Mouse (Mus musculus): ENCODE data around the gene Gzmk.
"Not testable (repeated sequence)": the region's sequence is repeated elsewhere in the genome, so short reads cannot be mapped to it uniquely, and the experiment has no call there.

The Gzmk gene

DNA sequence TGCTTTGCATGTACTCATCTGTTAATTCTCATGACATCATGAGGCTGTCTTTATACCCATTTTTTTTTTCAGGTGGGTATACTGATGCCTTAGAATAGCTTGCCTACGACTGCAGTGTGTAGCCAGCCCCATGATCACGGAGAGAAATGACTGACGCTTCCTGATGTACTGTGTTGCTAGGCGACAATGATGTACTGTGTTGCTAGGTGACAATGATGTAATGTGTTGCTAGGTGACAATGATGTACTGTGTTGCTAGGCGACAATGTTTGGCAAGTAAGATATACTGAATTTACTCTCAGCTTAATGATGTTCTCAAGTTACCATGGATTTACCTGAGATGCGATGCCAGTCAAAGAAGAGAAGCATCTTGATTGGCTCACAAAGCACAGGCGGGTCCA, at the start of gene Gzmk:
TSS of gene Gzmk (minus strand) at position 98 of the 400 bp plus-strand sequence.
- no peak for DNase-seq

DNA sequence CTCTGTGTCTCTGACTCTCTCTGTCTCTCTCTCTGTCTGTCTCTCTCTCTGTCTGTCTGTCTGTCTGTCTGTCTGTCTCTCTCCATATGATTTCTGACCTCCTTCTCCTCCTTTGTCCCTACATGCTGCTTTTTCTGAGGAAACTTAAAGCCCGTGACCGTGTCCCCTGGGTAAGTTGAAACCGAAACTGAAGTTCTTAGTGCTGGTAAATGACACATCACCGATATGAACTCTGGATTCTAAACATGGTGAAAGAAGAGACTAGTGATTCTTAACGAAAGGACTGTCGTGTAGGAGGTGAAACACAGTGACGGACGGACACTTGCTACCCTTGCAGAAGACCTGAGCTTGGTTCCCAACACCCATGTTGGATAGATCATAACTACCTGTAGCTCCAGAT, 45.5 kb upstream of the Gzmk start:
- no peak for DNase-seq

DNA sequence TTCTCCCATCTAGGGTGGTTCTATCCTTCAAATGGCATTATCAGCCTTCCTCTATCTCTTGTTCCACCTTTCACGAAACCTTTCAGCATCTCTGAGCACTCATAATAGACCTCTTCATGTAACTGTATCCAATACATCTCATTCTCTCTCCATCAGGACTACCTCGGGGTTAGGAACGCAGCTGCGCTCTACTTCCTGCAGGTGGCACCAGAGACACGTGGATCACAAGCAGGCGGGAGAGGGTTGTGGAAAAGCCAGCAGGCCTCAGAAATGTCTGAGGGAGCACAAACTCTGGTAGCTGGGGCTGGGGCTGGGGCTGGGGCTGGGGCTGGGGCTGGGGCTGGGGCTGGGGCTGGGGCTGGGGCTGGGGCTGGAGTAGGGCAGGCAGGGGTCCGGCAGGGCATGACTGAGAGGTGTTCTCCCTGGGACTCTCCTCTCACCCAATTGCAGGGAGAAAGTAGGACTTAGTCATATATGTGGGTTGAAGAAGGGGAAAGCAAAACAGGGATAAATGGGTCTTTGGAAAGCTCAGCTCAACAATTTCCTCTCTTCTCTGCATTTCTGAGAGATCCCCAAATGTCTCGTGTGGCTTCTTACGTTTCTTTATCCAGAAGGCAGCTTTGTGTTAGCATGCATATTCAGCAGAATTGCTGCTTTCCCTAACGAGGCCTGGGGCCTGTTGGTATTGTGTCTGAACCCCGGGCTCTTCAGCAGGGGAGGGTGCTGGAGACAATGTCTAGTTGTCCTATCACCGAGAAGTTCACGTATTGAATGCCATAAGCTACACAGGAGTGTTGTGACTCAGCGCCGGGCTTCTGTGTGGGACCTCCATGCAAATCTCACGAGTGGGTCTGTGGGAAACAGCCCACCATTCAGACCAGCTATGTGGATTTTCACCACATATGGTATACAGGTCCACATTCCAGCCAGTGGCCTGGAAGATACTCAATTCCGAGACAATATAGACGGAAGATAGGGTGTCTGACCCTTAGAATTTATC, 44.4 kb upstream of the Gzmk start:
- DNase-seq: peak; percentile 76

DNA sequence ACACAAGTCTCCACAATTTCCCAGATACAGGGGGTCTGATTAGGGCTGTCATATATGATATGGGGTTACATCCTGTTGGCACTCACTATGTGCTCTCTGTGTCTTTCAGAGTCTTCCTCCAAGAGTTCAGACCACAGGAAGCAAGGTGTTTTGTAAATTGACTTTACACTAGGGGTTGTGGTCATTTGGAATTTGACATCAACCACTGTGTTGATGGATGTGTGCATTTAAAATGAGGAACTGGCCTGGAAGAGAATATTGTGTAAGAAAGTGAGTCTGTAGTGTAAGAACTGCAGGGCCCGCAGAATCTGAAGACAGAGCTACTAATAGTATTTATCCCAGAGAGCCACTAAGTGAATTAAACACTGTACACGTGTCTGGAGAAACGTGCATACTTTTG, 41.5 kb upstream of the Gzmk start:
- DNase-seq: no peak

DNA sequence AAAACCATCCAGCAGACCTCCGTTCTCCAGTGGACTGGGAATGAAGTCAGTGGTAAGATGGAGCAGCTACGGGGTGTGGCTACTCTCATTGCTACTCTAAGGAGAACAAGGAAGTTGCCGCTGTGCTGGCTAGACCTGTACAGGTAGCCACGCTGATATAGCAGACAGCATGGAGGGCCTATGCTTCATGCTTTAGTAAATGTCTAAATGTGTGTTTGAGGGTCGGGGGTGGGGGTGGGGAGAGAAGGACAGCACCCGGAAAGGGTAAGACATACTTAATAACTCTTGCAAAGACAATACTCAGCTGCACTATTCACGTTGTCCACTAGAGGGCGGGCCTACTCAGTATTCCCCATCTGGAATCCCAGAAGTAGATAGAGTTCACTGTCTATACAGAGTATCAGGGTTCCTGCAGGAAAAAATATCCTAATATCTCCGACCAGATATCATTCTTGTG, 40.8 kb upstream of the Gzmk start:
- peak; percentile 65 for DNase-seq

DNA sequence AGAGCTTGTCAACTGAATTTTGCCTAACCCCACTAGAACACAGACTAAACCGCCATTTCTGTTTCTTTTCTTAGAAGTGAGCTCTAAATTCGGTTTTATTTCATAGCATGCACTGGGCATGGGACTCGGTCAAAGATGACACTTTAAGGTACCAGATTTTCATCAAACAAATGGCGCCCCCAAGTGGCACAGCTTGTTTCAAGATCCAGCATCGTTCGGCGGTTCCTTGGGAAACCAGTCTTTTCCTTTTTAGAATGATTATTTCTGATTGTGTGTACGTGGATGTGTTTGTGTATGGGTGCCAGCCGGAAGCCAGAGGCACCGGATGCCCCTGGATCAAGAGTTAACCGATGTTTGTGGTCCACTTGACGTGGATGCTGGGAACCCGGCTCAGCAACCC, 39.5 kb upstream of the Gzmk start:
- DNase-seq: no peak

DNA sequence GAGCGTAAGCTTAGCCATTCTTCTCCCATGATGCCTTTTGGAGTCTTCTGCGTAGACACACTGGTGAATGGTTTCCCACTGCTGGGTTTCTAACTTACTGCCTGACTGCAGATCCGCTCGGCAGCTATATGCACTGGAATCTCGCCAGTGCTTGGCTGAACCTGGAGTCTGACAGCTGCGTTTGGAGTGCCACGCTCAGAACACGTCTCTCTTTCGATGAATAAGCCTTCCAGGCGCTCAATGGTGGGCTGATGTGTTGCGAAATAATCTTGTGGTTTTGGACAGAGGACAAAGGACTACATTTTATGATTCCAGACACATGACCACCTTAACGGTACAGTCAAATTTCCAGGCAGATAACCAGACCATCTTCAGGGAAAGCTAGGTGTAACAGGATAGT, 37.1 kb upstream of the Gzmk start:
- no peak for DNase-seq

DNA sequence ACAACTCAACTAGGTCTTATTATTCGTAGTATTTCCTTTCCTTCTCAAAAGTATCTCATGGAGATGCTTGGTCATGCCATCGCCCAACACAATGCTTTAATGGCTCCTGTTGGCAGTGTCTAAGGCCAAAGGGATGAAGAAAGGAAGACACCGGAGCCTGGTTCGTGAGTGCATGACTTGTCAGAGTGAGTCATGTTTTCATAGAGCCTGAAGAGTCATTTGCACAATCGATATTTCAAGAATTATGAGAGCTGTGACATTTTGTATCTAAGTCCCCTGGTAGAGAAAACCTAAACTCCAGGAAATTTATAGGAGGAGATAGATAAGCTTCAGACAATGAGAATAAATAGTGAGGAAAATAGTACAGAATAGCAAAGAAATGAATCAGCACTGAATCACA, 33.5 kb upstream of the Gzmk start:
- DNase-seq: no peak

DNA sequence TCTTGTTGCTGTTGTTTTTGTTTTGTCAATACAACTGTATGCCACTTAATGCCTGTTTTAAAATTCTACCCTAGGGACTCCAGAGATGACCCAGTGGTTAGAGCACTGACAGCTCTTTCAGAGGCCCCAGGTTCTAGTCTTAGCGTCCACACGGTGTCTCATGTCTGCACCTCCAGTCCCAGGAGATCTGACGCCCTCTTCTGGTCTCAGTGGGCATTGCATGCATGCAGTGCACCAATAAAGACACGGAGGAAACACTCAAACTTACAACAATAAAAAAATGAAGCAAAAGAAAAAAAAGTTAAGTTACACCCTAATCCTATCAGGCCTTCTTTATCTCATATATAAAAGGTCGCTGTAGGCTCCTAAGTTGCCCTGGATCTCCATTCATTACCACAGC, 31.5 kb upstream of the Gzmk start:
- DNase-seq: no peak

DNA sequence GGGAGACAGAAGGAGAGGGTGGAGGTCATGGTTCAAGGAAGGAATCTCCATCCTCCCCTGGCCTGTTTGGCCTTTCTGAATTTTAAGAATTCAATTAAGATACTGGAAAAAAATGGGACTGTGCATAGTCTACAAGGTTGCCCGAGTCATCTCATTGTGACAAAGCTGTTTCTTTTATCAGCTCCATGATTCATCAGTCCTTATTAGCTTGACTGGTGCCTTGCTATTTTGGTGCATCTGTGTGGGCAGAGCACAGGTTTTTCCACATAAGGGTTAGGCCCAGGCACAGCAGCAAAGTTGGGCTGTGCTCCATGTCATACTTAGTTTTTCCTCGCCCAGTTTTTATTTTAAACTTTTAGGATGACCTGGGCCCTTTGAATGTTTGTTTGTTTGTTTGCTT, 31.1 kb upstream of the Gzmk start:
- no peak for DNase-seq

DNA sequence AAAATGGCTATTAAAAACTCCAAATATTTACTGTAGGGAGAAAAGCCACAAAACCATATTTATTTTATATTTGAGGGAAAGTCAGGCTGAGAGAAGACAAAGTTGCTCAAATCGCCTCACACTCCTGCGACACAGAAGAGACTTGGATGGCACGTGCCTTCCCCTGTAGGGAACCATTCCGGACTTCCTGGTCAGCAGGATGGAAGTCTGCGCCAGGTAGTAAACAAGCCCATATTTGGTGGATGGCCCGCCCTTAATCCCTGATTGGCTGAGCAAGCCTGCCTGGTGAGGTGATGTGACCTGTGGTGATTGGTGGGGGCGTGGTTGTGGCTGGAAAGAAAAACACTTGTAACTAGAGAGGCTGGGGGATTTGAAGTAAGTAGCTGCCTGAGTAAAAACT, 26.9 kb upstream of the Gzmk start:
- not testable (repeated sequence) for DNase-seq

DNA sequence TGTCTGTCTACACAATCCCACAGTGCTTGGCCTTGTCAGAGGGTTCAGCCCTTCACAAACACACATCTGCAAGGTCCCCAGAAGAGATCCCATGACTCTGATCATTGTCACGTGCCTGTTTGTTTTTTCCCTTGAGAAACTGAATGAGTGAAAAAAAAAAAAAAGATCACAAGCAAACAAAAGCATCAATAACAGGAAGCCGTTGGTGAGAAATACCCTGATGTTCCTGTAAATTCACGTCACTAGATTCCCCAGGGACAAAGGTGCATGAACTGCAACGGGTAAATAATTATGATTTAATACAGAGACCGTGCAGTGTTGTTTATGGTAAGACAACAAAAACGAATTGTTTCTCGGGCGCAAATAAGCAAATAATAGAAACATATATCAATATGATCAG, 19.3 kb upstream of the Gzmk start:
- DNase-seq: no peak

DNA sequence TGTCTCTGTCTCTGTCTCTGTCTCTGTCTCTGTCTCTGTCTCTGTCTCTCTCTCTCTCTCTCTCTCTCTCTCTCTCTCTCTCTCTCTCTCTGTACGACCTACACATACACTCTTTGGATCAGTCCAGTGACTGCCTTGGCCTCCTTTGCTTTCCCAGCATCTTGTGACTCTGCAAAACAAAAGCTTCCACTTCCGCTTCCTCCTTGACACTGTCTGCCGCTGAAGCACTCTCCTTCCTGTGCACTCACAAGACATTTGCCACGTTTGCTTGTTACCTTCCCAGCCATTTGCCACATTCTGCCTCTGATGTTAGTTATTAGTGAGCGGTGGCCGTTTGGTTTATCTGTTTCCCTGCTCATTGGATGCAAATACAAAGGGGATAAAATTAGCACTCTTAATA, 16.4 kb upstream of the Gzmk start:
- no peak for DNase-seq

DNA sequence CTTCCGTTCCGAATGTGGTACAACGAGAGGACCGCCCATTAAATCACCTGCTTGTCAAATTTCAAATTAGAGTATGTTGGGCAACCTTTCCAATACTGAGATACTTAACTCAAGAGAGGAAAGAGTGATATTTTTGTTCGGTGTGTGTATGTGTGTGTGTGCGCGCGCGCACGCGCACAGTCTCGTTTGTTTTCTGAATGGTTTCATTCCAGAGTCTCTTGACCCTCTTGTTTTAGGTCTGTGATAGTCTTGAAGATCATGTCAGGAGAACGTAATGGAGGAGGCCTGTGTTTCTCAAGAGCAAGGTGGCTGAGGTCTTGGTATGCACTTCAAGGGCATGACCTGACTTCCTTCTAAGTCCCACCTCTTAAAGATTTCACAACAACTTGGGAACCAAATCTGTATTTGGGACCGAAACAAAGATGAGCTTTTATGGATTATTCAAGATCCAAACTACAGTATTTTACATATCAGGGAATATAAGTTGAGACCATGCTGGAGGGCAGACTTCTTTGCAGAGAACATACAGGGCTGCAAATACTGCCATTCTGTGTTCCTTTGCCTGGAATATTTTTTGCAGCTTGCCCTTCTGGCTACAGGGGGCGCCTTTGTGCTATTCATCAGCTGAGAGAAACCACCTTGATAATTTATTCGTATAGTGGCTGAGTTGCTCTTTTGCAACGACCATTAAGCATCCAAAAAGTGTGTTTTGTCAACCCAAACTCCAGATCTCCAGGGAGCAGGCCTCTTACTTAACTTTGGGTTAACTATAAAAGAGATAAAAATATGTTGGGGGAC, 2.2 kb upstream of the Gzmk start:
- no peak for DNase-seq

DNA sequence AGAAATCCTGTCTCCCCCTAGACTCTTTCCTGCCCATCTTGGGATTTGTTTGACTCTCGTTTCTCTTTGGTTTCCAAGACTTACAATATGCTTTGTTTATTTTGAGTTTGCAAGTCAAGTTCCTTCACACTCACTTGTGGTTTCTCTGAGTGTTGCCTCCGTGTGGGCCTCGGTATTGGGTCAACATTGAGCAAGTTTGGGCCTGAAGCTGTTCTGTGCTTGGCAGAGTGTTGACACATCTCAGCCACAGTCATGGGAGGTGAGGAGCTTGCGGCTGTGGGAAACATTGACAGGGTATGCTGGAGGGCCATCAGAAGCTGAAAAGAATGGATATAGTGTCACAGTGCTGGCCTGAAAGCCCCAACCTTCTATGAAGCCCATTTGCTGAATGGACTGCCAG, 1.4 kb upstream of the Gzmk start:
- no peak for DNase-seq

DNA sequence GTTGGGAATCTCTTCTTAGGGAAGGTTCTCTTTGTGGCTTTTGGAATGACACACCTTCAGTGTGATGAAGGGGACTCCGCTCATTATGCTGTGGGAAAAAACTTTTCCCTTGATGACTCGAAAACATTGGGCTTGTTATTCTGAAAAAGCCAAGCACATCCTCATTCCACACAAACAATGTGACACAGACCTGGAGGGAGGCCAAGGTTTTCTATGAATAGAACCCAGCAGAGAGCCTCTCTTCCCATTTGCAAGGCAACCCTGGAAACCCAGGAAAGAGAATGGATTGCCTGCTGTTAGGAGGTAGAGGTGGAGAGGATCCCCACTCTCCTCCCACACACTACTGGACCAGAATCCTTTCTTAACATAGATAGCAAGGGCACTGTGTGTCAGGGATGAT, 1.6 kb downstream of the Gzmk start:
- no peak for DNase-seq

DNA sequence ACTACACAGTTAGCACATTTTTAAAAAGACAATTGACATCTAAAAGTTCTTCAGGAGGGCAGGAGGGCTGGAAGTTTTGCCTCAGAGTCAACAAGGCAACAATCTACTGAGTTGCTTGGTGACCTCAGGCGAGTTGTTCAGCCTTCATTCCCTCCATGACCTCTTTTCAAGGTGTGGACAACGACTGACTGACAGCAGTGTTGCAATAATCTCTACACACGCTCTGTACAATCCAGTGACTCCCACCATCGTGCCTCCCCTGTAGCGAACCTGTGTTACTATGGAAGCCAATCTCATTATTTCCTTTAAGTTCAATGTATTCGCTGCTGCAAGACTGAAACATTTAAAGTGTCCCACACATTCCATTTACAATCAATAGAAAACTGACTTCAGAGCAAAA, 3.9 kb downstream of the Gzmk start:
- DNase-seq: no peak

DNA sequence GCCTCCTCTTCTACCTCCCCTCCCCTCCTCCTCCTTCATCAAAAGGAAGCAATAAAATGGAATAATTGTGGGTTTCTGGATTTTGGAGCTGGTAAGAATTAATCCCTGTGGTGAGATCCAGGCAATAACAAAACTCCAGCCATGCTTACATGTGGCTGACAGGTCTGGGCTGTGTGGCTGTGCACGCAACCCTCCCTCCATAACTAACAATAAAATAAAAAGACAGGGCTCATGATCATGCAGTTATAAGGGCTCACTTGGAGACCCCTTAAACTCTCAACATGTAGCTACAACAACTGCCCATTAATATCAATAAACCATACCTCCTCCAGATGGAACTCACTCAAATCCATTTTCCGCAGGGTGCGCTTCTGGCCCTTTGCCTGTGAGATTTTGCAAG, 11.8 kb downstream of the Gzmk start:
- no peak for DNase-seq

DNA sequence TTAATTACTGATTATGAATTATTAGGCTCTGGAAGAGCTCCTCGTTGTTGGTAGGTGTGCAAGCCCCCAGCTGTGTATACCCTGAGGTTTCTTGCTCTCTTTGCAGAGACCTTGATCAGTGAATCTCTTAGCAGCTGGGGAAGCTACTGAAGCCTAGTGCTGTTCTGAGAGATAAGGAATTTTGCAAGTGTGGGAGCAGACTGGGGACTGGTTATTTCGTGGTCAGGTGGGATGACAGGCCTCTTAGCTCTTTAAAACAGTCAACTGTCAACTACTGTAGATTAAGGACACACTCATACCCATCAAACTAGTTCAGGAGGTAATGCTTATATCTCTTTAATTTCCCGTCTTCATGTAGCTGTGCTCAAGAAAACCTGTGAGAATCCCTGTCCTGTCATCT, 13.3 kb downstream of the Gzmk start:
- DNase-seq: no peak

DNA sequence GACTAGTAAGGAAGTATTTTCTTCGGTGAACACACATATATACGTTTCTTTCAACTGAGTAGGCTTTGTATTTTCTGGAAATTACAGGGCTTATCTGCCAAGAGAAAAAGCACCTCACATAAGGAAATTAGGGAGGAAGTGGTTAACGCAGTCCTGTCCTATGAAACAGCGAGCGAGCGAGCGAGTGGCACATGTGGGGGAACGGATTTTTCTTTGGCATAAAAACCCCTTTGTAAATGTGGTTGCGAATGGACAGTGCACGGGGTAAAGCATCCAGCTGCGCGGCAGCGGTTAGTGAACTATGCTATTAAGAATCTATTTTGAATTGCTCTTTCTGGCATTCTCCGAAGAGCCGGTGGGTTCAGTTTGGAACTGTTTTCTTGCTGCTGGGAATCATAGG, 14.4 kb downstream of the Gzmk start:
- no peak for DNase-seq

DNA sequence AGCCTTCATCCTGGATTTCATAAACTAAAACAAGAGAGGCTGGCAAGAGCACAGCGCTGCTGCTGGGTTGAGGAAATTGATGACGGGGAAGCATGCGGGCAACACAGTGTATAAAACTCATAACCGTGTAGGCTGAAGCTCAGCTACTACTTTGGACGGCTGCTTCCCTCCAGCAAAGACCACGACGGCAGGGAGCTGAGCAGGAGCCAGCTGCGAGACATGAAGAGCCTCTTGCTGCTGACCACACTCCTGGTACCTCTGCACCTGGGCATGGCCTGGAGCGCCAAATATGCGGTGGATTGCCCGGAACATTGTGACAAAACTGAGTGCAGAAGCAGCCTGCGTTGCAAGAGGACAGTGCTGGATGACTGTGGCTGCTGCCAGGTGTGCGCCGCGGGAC, 16.1 kb downstream of the Gzmk start, which contains the start of gene Esm1:
TSS of gene Esm1 (plus strand) at position 36 of the 400 bp plus-strand sequence.
- DNase-seq: no peak

DNA sequence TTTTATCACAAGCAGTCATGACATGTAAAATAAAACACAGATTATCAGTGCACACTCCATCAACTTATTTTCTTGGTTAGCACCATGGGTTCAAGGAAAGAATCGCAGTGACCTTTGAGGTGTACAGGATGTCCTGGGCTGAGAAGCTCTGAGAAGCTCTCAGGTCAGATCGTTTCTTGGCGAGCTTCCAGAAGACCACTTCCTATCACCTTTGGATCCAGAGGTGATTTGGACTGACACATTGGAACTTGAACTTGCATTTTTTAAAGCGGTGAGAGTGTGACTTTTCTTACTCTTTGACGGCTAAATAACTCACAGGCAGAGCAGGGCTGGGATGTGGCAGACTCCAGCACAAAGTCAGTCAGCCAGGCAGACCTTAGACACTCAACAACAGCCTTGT, 20.4 kb downstream of the Gzmk start:
- no peak for DNase-seq

DNA sequence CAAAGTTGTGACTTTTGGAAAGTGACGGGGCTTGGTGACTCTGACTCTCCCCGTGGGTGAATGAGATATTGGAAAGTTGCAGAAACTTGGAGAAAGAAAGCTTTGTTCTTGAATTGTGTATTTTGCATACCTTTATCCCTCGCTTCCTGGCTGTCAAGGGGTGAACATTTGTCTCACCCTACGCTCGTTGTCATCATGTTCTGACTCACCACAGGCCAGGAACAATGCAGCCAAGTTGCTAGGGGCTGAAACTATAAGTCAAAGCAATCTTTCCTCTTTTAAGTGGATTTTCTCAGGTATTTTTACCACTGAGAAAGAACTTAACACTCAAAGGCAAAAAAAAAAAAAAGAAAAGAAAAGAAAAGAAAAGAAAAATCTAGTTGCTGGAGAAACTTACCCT, 22.6 kb downstream of the Gzmk start:
- no peak for DNase-seq

DNA sequence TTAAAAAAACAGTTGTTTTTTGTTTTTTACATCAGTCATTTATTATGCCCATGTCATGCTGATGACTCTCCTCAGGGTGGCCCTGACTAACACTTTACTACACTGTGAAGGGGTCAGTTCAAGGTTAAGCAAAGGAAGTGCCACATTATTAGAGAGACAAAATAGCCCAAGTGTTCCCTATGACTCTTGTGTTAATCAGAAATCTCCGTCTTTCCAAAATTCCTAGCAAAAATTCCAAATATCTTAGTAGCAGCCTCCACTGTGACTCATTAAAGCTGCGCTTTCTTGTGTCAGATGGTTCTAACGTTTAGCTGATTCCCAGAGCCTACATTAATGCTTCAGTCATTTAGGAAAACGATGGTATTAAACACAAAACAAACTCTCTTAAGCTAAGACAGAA, 23.5 kb downstream of the Gzmk start:
- DNase-seq: no peak

All from cerebellum, adult 9-10 months (tissue).